Mouse (Mus musculus): ENCODE results near the gene Grip1. TPM values are rescaled to one million over a fixed set of nuclear protein-coding genes. Genes with fewer than 3 reads are reported as not detected.

The Grip1 gene
- polyA plus RNA-seq, 1 experiment = 0.08 TPM

DNA sequence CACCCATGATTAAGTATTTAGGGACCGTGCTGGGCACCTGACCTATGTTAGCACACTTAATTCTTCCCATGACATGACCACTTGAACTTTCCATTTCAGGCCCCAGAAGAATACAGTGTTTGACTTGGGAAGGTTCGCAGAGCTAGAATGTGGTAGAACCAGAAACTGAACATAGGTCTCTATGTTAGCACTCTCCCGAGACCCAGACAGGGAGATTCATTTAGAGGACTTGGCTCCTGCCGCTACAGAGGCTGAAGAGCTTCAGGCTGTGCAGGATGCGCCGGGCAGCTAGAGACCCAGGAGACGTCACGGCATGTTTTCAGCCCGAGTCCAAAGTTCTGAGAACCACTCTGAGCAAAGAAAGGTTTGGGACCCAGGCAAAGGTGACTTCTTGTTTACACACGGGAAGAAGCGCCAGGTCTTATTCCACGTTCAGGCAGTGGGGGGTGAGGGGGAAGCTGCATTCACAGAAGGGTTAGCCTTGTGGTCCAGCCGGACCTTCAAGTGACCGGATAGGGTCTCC, 6.2 kb upstream of the Grip1 start:
- H3K4me3 ChIP-seq = no peak overlapping the region
- no peak overlapping the region for H3ac ChIP-seq (ENCODE audit: control insufficient read depth, insufficient read length)

DNA sequence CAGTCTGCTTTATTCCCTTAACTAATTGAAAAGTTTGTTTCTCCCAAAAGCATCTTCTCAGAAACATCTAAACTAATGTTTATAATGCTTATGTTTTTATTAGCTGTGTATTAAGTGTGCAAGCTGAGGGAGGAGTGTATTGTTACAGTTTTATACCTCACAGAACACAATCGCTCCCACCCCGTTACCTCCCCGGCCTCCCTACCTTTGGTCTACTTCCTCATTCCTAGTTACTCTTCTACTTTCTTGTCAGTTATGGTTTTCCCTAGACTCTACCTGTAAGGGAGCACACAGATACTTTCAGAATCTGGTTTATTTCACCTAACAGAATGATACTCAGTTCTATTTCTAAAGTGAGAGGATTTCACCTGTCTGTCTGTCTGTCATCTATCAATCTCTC, 5.7 kb upstream of the Grip1 start:
- Histone ChIP-seq H3K27me3 (ENCODE audit: control insufficient read depth, insufficient read depth, insufficient read length) (peaks cover 8% of the 10 kb centered on the region), H3K4me3 (no peak overlapping the region), H3K4me2 (ENCODE audit: low read depth) (no peak overlapping the region), H3K79me2 (ENCODE audit: control insufficient read depth, insufficient read depth) (no peaks in the 10 kb centered on the region), H3ac (ENCODE audit: control insufficient read depth, insufficient read length) (no peak overlapping the region), H3K36me3 (ENCODE audit: control insufficient read depth, insufficient read depth) (no peaks in the 10 kb centered on the region)
- TF ChIP-seq REST (IDR thresholded peaks at IDR 0.05; ENCODE audit: insufficient read depth, insufficient read length) = no peak
- TF ChIP-seq MYOD1 (IDR thresholded peaks at IDR 0.05; ENCODE audit: control insufficient read depth in 1 of 3, insufficient read length in 2 of 3, low read depth in 2 of 3) = no peak
- TF ChIP-seq POLR2AphosphoS2 (IDR thresholded peaks at IDR 0.05; ENCODE audit: insufficient read length, low read depth) = no peak
- TF ChIP-seq MYOG (IDR thresholded peaks at IDR 0.05; ENCODE audit: control insufficient read depth in 1 of 3, insufficient read depth in 1 of 3, insufficient read length in 2 of 3, low read depth in 2 of 3) = no peak
- no peak for TF ChIP-seq USF1 (IDR thresholded peaks at IDR 0.05; ENCODE audit: low read depth)
- TF ChIP-seq E2F4 (IDR thresholded peaks at IDR 0.05; ENCODE audit: insufficient read depth) = no peak
- no peak for TF ChIP-seq CEBPB (IDR thresholded peaks at IDR 0.05; ENCODE audit: insufficient read depth, poor library complexity, severe bottlenecking)
- TF ChIP-seq TCF3 (IDR thresholded peaks at IDR 0.05; ENCODE audit: insufficient read length, low read depth) = no peak
- TF ChIP-seq SRF (IDR thresholded peaks at IDR 0.05; ENCODE audit: control insufficient read depth, insufficient read length, low read depth) = no peak
- TF ChIP-seq POLR2A (IDR thresholded peaks at IDR 0.05; ENCODE audit: insufficient read length, low read depth) = no peak

More for the DNA sequence above, 6.2 kb upstream of the Grip1 start:
- H3K36me3 ChIP-seq (ENCODE audit: control insufficient read depth, insufficient read depth) = no peaks in the 10 kb centered on the region
- TF ChIP-seq CEBPB (IDR thresholded peaks at IDR 0.05; ENCODE audit: insufficient read depth, poor library complexity, severe bottlenecking) (no peak), REST (IDR thresholded peaks at IDR 0.05; ENCODE audit: insufficient read depth, insufficient read length) (no peak), TCF3 (IDR thresholded peaks at IDR 0.05; ENCODE audit: insufficient read length, low read depth) (no peak), MAX (IDR thresholded peaks at IDR 0.05; ENCODE audit: low read depth) (no peak), POLR2A (IDR thresholded peaks at IDR 0.05; ENCODE audit: insufficient read length, low read depth) (no peak), MYOD1 (IDR thresholded peaks at IDR 0.05; ENCODE audit: control insufficient read depth in 1 of 3, insufficient read length in 2 of 3, low read depth in 2 of 3) (no peak), MYOG (IDR thresholded peaks at IDR 0.05; ENCODE audit: control insufficient read depth in 1 of 3, insufficient read depth in 1 of 3, insufficient read length in 2 of 3, low read depth in 2 of 3) (no peak), USF1 (IDR thresholded peaks at IDR 0.05; ENCODE audit: low read depth) (no peak), TCF12 (IDR thresholded peaks at IDR 0.05; ENCODE audit: insufficient read depth, poor library complexity, severe bottlenecking) (no peak), E2F4 (IDR thresholded peaks at IDR 0.05; ENCODE audit: insufficient read depth) (no peak), POLR2AphosphoS2 (IDR thresholded peaks at IDR 0.05; ENCODE audit: insufficient read length, low read depth) (no peak), SRF (IDR thresholded peaks at IDR 0.05; ENCODE audit: control insufficient read depth, insufficient read length, low read depth) (no peak)
- H3K27me3 ChIP-seq (ENCODE audit: control insufficient read depth, insufficient read depth, insufficient read length) = peaks cover 4% of the 10 kb centered on the region
- no peaks in the 10 kb centered on the region for H3K79me2 ChIP-seq (ENCODE audit: control insufficient read depth, insufficient read depth)
- H3K4me2 ChIP-seq (ENCODE audit: low read depth) = no peak overlapping the region

DNA sequence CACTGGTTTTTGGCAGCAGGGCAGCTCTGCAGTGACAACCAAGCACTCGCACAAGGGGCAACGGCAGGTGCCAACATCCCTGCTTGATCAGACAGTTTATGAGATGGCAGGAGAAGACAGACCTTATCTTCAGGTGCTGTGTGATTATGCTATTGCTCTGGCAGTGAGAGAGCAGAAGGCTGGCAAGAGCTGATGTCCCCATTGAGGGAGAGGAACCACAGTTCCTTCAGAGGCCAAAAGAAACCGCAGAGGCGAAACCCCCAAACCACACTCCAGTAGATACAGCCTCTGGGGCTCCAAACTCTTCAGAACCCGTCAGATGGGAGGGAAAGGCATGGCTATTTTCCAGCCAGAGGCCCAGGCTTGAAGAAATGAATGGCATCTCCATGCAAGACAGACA, 932 bp upstream of the Grip1 start:
- no peaks in the 10 kb centered on the region for H3K36me3 ChIP-seq (ENCODE audit: control insufficient read depth, insufficient read depth)
- no peak overlapping the region for H3ac ChIP-seq (ENCODE audit: control insufficient read depth, insufficient read length)
- no peaks in the 10 kb centered on the region for H3K79me2 ChIP-seq (ENCODE audit: control insufficient read depth, insufficient read depth)
- TF ChIP-seq E2F4 (IDR thresholded peaks at IDR 0.05; ENCODE audit: insufficient read depth) (no peak), POLR2AphosphoS2 (IDR thresholded peaks at IDR 0.05; ENCODE audit: insufficient read length, low read depth) (no peak), CEBPB (IDR thresholded peaks at IDR 0.05; ENCODE audit: insufficient read depth, poor library complexity, severe bottlenecking) (no peak), SRF (IDR thresholded peaks at IDR 0.05; ENCODE audit: control insufficient read depth, insufficient read length, low read depth) (no peak), MAX (IDR thresholded peaks at IDR 0.05; ENCODE audit: low read depth) (no peak), POLR2A (IDR thresholded peaks at IDR 0.05; ENCODE audit: insufficient read length, low read depth) (no peak)
- no peak overlapping the region for H3K4me3 ChIP-seq
- H3K4me2 ChIP-seq (ENCODE audit: low read depth) = no peak overlapping the region
- H3K27me3 ChIP-seq (ENCODE audit: control insufficient read depth, insufficient read depth, insufficient read length) = peaks cover 34% of the 10 kb centered on the region

DNA sequence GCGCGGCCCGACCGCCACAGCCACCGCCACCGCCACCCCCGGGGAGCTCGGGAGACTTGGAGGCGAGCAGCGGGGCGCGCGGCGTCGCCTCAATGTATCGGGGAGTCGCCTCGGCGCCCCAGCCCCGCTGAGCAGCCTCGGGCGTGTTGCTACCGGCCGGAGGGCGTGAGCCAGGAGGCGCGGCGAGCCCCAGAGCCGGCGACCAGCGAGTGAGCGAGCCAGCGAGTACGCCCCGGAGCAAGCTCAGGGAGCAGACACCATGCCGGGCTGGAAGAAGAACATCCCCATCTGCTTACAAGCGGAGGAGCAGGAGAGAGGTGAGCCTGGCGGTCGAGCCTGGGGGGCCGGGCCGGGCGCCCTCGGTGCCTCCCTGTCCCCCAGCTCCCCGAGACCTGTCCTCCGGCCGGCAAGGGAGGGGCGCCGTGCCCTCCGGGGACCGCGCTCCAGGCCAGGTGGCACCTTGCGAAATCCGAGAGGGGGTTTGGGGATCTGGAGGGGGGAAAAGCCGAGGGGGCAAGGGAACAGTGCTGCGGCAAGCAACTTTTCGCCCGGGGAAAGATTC, 557 bp downstream of the Grip1 start:
- Histone ChIP-seq H3K4me3 (no peak overlapping the region), H3ac (ENCODE audit: control insufficient read depth, insufficient read length) (no peak overlapping the region)

More for the DNA sequence above, 557 bp downstream of the Grip1 start:
- Histone ChIP-seq H3K27me3 (ENCODE audit: control insufficient read depth, insufficient read depth, insufficient read length) (peaks cover 34% of the 10 kb centered on the region), H3K4me2 (ENCODE audit: low read depth) (peak overlapping the region; percentile 55), H3K36me3 (ENCODE audit: control insufficient read depth, insufficient read depth) (no peaks in the 10 kb centered on the region), H3K79me2 (ENCODE audit: control insufficient read depth, insufficient read depth) (no peaks in the 10 kb centered on the region)
- no peak for TF ChIP-seq E2F4 (IDR thresholded peaks at IDR 0.05; ENCODE audit: insufficient read depth)
- no peak for TF ChIP-seq TCF3 (IDR thresholded peaks at IDR 0.05; ENCODE audit: insufficient read length, low read depth)
- no peak for TF ChIP-seq POLR2AphosphoS2 (IDR thresholded peaks at IDR 0.05; ENCODE audit: insufficient read length, low read depth)
- TF ChIP-seq POLR2A (IDR thresholded peaks at IDR 0.05; ENCODE audit: insufficient read length, low read depth) = no peak
- TF ChIP-seq REST (IDR thresholded peaks at IDR 0.05; ENCODE audit: insufficient read depth, insufficient read length) = no peak
- TF ChIP-seq SRF (IDR thresholded peaks at IDR 0.05; ENCODE audit: control insufficient read depth, insufficient read length, low read depth) = no peak
- no peak for TF ChIP-seq MAX (IDR thresholded peaks at IDR 0.05; ENCODE audit: low read depth)
- TF ChIP-seq TCF12 (IDR thresholded peaks at IDR 0.05; ENCODE audit: insufficient read depth, poor library complexity, severe bottlenecking) = no peak

All from myocyte (in vitro differentiated cells).